Mouse (Mus musculus): Measurements from ENCODE around the gene Gm6169. TPM values are rescaled to one million over a fixed set of nuclear protein-coding genes. Genes with fewer than 3 reads are reported as not detected.
"Not testable (repeated sequence)": the region's sequence is repeated elsewhere in the genome, so short reads cannot be mapped to it uniquely, and the experiment has no call there.

Gene Gm6169
- polyA plus RNA-seq, 1 experiment = 1.3 TPM

DNA sequence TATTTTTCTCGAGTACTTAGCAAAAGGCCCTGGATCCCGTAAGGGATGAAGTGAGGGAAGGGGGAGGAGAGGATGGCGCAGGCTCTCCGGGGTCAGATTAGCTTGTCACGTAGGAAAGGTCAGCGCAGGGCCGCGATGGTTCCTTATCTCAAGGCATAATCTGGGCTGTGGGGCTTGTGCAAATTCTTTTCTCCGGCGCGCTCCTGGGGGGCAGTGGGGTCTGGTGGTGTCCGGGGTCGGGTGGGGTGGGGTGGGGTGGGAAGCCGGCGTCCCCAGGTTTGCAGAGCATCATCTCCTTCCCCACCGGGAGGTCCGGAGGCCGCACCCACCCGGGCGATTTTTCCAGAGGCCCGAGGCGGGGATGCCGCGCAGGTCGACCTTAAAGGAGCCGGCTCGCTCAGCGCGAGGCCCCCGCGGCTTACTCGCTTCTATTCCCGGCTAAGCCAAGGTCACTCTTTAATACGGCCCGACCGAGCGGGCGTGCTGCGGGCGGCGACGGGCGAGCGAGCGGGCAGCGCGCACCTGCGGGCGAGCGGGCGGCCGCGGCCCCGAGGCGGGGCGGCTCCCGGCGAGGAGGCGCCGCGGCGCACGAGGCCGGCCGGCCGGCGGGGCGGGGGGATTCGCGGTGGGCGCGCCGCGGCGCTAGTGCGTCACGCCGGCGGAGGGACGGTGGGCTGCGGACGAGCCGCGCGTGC is 28.0 kb downstream of the Gm6169 start:
- TF ChIP-seq CTCF (IDR thresholded peaks at IDR 0.05; ENCODE audit: extremely low read depth, insufficient read depth, insufficient read length, insufficient replicate concordance) (no peak), POLR2A (IDR thresholded peaks at IDR 0.05; ENCODE audit: low read depth, low read length) (no peak)
- peaks cover 14% of the 10 kb centered on the region for H3K27me3 ChIP-seq (ENCODE audit: control insufficient read depth, insufficient read depth, low read length)
- no peaks in the 10 kb centered on the region; the same call in 1 of the 2 replicates for H3K4me1 ChIP-seq (ENCODE audit: control insufficient read depth, insufficient read depth, insufficient read length)
- no peaks in the 10 kb centered on the region for H3K36me3 ChIP-seq (ENCODE audit: control insufficient read depth, insufficient read depth, low read length)
- WGBS = 7% methylated on average over 84 of the region's 85 CpGs
- peak overlapping the region; percentile 43; the same call in 1 of the 2 replicates for H3K4me3 ChIP-seq (ENCODE audit: extremely low read depth, insufficient read depth, insufficient read length)
- no peak for DNase-seq (ENCODE audit: low read depth in 1 of 2, low spot score in 2 of 2)
- no peak overlapping the region for H3K27ac ChIP-seq (ENCODE audit: insufficient read depth, low read length)

DNA sequence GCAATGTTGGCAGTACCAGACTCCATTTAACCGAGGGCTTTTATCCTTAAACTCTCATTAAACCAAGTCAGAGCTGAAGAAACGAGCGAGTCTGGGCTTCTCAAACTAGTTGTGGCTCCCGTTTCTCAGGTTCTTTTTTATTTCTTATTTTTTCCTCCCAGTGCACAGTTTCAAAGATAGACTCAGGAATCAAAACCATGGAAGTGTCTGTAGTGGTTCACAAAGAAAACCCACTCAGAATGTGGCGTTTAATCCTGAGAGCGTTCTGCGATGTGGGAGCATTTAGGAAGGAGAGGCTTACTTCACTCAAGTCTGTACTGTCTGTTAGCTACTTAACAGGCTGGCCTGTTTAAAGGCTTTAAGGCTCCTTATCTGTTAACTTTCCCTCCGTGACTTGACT is 30.9 kb downstream of the Gm6169 start:
- WGBS = 93% methylated on average over 8 of the region's 8 CpGs
- peaks cover 12% of the 10 kb centered on the region for H3K27me3 ChIP-seq (ENCODE audit: control insufficient read depth, insufficient read depth, low read length)
- no peaks in the 10 kb centered on the region; the same call in 1 of the 2 replicates for H3K4me1 ChIP-seq (ENCODE audit: control insufficient read depth, insufficient read depth, insufficient read length)
- H3K36me3 ChIP-seq (ENCODE audit: control insufficient read depth, insufficient read depth, low read length) = no peaks in the 10 kb centered on the region
- no peak overlapping the region for H3K4me3 ChIP-seq (ENCODE audit: extremely low read depth, insufficient read depth, insufficient read length)
- H3K27ac ChIP-seq (ENCODE audit: insufficient read depth, low read length) = no peak overlapping the region
- TF ChIP-seq CTCF (IDR thresholded peaks at IDR 0.05; ENCODE audit: extremely low read depth, insufficient read depth, insufficient read length, insufficient replicate concordance) (no peak), POLR2A (IDR thresholded peaks at IDR 0.05; ENCODE audit: low read depth, low read length) (no peak)
- DNase-seq (ENCODE audit: low read depth in 1 of 2, low spot score in 2 of 2) = no peak

DNA sequence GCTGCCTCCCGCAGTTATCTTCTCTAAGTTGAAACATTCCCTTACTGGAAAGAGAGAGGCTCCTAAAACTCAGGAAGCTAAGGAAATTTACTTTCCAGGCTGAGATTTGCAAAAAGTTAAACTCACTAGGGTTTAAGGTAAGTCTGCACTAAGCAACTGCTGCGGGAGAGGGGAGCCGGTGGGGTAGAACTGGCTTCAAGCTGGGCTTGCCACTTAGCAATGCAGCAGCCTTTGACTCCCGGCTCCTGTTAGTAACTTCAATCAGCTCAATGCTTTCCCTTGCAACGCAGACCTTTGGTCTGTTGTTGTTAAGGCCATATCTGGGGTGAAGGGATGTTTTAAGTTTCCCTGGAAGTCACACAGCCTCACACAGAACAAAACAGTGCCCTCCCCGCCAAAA is 31.3 kb downstream of the Gm6169 start:
- Histone ChIP-seq H3K4me3 (ENCODE audit: extremely low read depth, insufficient read depth, insufficient read length) (no peak overlapping the region), H3K27me3 (ENCODE audit: control insufficient read depth, insufficient read depth, low read length) (peaks cover 11% of the 10 kb centered on the region), H3K27ac (ENCODE audit: insufficient read depth, low read length) (no peak overlapping the region), H3K4me1 (ENCODE audit: control insufficient read depth, insufficient read depth, insufficient read length) (no peaks in the 10 kb centered on the region; the same call in 1 of the 2 replicates), H3K36me3 (ENCODE audit: control insufficient read depth, insufficient read depth, low read length) (no peaks in the 10 kb centered on the region)
- TF ChIP-seq POLR2A (IDR thresholded peaks at IDR 0.05; ENCODE audit: low read depth, low read length) = no peak
- no peak for TF ChIP-seq CTCF (IDR thresholded peaks at IDR 0.05; ENCODE audit: extremely low read depth, insufficient read depth, insufficient read length, insufficient replicate concordance)
- WGBS = 80% methylated on average over 6 of the region's 6 CpGs
- DNase-seq (ENCODE audit: low read depth in 1 of 2, low spot score in 2 of 2) = no peak

DNA sequence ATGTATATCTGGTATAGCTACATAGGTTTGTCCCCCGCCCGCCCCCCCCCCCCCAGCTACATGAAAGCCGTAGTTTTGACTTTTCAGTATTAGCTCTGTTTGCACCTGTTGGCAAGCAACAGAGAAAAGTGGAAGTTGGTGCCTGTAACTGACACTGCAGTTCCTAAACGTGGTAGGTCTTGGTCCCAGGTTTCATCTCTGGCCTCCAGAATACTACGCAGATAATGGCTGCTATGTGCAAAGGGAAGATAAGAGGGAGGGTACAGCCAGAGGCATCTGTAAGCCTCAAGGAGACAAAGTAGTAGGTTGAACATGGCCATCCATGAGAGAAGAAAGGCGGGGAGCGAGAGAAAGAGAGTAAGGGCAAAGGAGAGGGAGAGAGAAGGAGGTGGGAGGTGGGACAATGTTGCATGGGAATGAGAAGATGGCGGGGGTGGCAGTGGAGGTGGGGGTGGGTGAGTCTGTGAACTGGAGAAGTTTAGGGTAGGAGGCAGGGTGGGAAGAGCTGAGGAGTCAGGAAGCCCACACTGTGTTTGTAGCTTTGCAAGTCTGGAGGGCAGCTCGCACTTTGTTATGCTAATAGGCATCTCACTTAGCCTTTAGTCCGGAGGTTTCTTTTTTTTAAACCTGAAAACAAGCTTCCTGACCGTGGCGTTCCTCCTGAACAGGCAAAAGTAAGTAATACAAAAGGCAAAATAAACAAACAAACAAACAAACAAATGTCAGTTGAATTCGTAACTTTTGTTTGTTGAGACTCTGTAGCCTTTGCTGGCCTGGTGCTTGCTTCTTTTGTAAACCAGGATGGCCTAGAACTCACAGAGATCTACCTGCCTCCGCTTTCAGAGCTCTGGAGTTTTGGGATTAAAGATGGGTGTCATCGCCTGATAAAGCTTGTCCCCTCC is 32.1 kb downstream of the Gm6169 start, which contains the start of gene Fam169a:
TSS of gene Fam169a (plus strand) at position 638 of the 902 bp plus-strand sequence.
- H3K27ac ChIP-seq (ENCODE audit: insufficient read depth, low read length) = no peak within 1 kb of the TSS
- DNase-seq (ENCODE audit: low read depth in 1 of 2, low spot score in 2 of 2) = no peak

DNA sequence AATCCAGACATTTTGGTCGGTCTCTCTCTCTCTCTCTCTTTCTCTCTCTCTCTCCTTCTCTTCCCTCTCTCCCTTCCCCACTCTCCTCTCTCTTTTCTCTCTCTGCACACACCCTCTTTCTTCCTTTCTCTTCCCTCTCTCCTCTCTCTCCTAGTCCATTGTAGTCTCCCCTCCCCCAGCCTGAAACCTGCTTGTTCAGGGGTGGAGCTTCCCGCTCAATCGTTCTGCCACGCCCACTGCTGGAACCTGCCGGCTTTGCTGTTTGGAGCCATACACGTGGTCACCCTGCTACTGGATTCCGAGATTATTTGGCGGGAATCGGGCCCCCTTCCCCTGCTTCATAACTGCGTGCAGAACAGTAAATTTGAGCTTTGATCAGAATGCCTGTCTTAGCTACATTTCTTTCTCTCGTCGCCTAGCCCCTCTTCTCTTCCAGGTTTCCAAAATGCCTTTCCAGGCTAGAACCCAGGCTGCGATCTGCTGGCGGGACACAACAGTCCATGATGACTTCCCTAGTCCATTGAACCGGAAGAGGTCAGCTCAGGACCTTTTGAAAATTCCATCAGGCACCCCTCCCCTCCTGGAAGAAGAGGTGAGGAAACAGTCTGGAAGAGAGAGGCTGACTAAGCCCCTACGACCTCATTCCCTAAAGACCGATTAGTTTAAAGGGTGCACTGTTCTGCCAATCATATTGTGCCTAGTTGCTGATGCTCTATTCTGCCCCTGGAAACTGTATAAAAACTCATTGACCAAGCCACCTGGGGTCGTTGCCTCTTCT is 34.0 kb downstream of the Gm6169 start:
- not testable (repeated sequence) for H3K4me3 ChIP-seq (ENCODE audit: extremely low read depth, insufficient read depth, insufficient read length)

More for the DNA sequence above, 32.1 kb downstream of the Gm6169 start, which contains the start of gene Fam169a:
- Histone ChIP-seq H3K4me3 (ENCODE audit: extremely low read depth, insufficient read depth, insufficient read length) (no peak within 1 kb of the TSS), H3K4me1 (ENCODE audit: control insufficient read depth, insufficient read depth, insufficient read length) (no peaks in the 10 kb centered on the region; the same call in 1 of the 2 replicates), H3K27me3 (ENCODE audit: control insufficient read depth, insufficient read depth, low read length) (peaks cover 9% of the 10 kb centered on the region), H3K36me3 (ENCODE audit: control insufficient read depth, insufficient read depth, low read length) (no peaks in the 10 kb centered on the region)
- TF ChIP-seq CTCF (IDR thresholded peaks at IDR 0.05; ENCODE audit: extremely low read depth, insufficient read depth, insufficient read length, insufficient replicate concordance) = no peak
- no peak for TF ChIP-seq POLR2A (IDR thresholded peaks at IDR 0.05; ENCODE audit: low read depth, low read length)
- WGBS = 75% methylated on average over 15 of the region's 15 CpGs

DNA sequence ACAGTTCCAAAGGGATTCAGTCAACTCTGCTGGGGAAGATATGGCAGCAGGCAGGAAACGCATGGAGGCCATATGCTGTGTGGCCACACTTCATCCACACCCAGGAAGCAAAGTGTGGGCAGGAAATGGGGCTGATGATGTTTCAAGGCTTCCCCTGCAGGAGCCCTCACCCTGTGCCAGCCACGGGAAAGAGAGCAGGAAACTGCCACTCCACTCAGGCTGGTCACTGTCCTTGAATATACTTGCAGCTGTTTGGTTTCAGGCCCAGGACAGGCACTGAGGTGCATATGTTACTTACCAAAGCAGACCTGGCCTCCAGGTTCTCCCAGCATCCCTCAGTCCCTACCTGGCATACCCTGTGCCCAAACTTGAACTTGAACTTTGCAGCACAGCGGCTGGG is 34.6 kb downstream of the Gm6169 start:
- TF ChIP-seq POLR2A (IDR thresholded peaks at IDR 0.05; ENCODE audit: low read depth, low read length) (no peak), CTCF (IDR thresholded peaks at IDR 0.05; ENCODE audit: extremely low read depth, insufficient read depth, insufficient read length, insufficient replicate concordance) (no peak)
- Histone ChIP-seq H3K27ac (ENCODE audit: insufficient read depth, low read length) (no peak overlapping the region), H3K4me3 (ENCODE audit: extremely low read depth, insufficient read depth, insufficient read length) (no peak overlapping the region), H3K27me3 (ENCODE audit: control insufficient read depth, insufficient read depth, low read length) (no peaks in the 10 kb centered on the region), H3K36me3 (ENCODE audit: control insufficient read depth, insufficient read depth, low read length) (no peaks in the 10 kb centered on the region), H3K4me1 (ENCODE audit: control insufficient read depth, insufficient read depth, insufficient read length) (no peaks in the 10 kb centered on the region)
- WGBS = 35% methylated on average over 3 of the region's 3 CpGs
- DNase-seq (ENCODE audit: low read depth in 1 of 2, low spot score in 2 of 2) = no peak

More for the DNA sequence above, 34.0 kb downstream of the Gm6169 start:
- H3K4me1 ChIP-seq (ENCODE audit: control insufficient read depth, insufficient read depth, insufficient read length); DNase-seq (ENCODE audit: low read depth in 1 of 2, low spot score in 2 of 2); H3K27me3 ChIP-seq (ENCODE audit: control insufficient read depth, insufficient read depth, low read length); H3K36me3 ChIP-seq (ENCODE audit: control insufficient read depth, insufficient read depth, low read length); H3K27ac ChIP-seq (ENCODE audit: insufficient read depth, low read length): not testable (repeated sequence)
- WGBS = 80% methylated on average over 18 of the region's 18 CpGs

Measured in spleen, adult 2 months (tissue).